Mouse (Mus musculus): ENCODE measurements around the gene Klf7.

The Klf7 gene

GRCm38 (mm10) chr1:64101331-64101730 is 20.8 kb downstream of the Klf7 start:
- no peak for DNase-seq

GRCm38 (mm10) chr1:64098800-64099199 is 23.3 kb downstream of the Klf7 start:
- DNase-seq, result no peak

- no peak for DNase-seq
These were observed 24.3 kb downstream of the Klf7 start for GRCm38 (mm10) chr1:64097640-64098287.

- no peak for DNase-seq
These were observed 29.1 kb downstream of the Klf7 start for GRCm38 (mm10) chr1:64093018-64093417.

GRCm38 (mm10) chr1:64091591-64091990 is 30.5 kb downstream of the Klf7 start:
- no peak for DNase-seq

- DNase-seq, result no peak
These were observed 31.5 kb downstream of the Klf7 start for GRCm38 (mm10) chr1:64090566-64090965.

- DNase-seq, result no peak
These were observed 32.4 kb downstream of the Klf7 start for GRCm38 (mm10) chr1:64089691-64090090.

- no peak for DNase-seq
These were observed 33.3 kb downstream of the Klf7 start for GRCm38 (mm10) chr1:64088604-64089320.

- DNase-seq, result no peak
These were observed 34.2 kb downstream of the Klf7 start for GRCm38 (mm10) chr1:64087657-64088603.

- DNase-seq, result no peak
These were observed 36.2 kb downstream of the Klf7 start for GRCm38 (mm10) chr1:64085875-64086274.

GRCm38 (mm10) chr1:64085361-64085760 is 36.7 kb downstream of the Klf7 start:
- DNase-seq, result no peak

GRCm38 (mm10) chr1:64084706-64085105 is 37.4 kb downstream of the Klf7 start:
- no peak for DNase-seq

- DNase-seq, result no peak
These were observed 40.3 kb downstream of the Klf7 start for GRCm38 (mm10) chr1:64081791-64082190.

GRCm38 (mm10) chr1:64081217-64081616 is 40.9 kb downstream of the Klf7 start:
- DNase-seq, result no peak

- DNase-seq, result no peak
These were observed 41.8 kb downstream of the Klf7 start for GRCm38 (mm10) chr1:64080263-64080662.

GRCm38 (mm10) chr1:64078747-64079211 is 43.3 kb downstream of the Klf7 start:
- DNase-seq, result no peak

GRCm38 (mm10) chr1:64078011-64078746 is 43.9 kb downstream of the Klf7 start:
- DNase-seq, result no peak

- no peak for DNase-seq
These were observed 48.0 kb downstream of the Klf7 start for GRCm38 (mm10) chr1:64074051-64074450.

GRCm38 (mm10) chr1:64070947-64071346 is 51.1 kb downstream of the Klf7 start:
- no peak for DNase-seq

- peak; percentile 79 for DNase-seq
These were observed 55.5 kb downstream of the Klf7 start for GRCm38 (mm10) chr1:64066320-64067254.

- no peak for DNase-seq
These were observed 60.6 kb downstream of the Klf7 start for GRCm38 (mm10) chr1:64061488-64061887.
